Mouse (Mus musculus) bone marrow macrophage, adult 2 months (primary cell): Measurements from ENCODE around the gene Pacsin3.

Experiments
- CTCF ChIP-seq: IDR thresholded peaks from 2 replicates; pipeline ENCODE4 v1.5.1; 2012; ENCODE audit warnings: low read depth, mild to moderate bottlenecking, low read length, moderate library complexity
- POLR2A ChIP-seq: IDR thresholded peaks from 2 replicates; pipeline ENCODE4 v1.6.1; 2012; ENCODE audit warnings: mild to moderate bottlenecking, low read depth, low read length, borderline replicate concordance

DNA sequence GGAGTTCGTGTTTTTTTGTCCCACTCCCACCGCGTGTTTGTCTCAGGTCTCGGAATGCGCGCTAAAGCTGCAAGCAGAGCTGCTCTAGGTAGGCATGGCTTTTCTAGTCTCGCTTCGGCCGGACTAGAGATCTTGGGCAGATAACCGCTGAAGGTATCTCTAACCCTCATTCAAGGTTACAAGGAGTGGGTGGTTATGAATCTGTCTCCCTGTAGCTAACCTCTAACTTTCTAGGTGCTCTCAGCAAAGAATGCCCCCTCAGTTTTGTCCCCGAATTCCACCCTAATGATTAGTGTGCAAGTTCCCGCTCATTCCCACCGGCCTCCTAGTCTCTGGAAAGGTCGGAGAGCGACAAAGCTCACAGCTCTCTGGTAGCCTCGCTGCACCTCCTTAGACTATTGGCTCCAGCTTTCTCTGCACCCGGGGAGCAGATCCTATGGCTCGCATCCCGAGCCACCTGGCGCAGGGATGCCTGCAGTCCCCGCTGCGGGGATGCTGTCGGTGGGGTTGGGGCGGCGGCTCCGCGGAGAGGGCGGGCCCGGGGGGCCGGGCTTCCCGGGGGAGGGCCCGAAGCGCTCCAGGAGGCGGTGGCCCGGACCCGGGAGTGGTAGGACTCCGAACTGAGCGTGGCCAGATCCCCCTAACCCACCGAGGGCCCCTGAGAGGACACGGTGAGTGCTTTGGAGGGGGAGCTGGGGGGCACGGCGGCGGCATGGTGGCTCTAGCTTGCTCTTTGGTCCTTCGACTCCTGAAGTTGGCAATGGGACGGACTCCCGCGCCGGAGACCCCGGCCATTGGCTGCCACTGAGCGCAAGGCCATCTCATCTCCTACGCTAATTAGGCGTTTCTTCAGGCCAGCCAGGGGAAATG, 737 bp downstream of the Pacsin3 start:
- TF ChIP-seq CTCF (no peak), POLR2A (no peak)
